Mouse (Mus musculus): ENCODE results near the gene Vmo1. TPM values are rescaled to one million over a fixed set of nuclear protein-coding genes. Genes with fewer than 3 reads are reported as not detected.
"Not testable (repeated sequence)": the region's sequence is repeated elsewhere in the genome, so short reads cannot be mapped to it uniquely, and the experiment has no call there.

Gene Vmo1
- polyA plus RNA-seq, 1 experiment from 2014 or later: 0.42 TPM

- no peaks in the 10 kb centered on the region for H3K36me3 ChIP-seq (ENCODE audit: control insufficient read depth, insufficient read depth, low read length)
- no peak overlapping the region for H3K4me3 ChIP-seq (ENCODE audit: low read depth, low read length)
- 0 out of 2 replicates have a peak, but pooled peaks cover 3% of the 10 kb centered on the region for H3K4me1 ChIP-seq (ENCODE audit: control insufficient read depth, insufficient read depth, low read length)
- DNase-seq (ENCODE audit: low spot score, missing footprints) (no peak), ATAC-seq (ENCODE audit: low FRiP score) (no peak)
- peaks cover 13% of the 10 kb centered on the region for H3K27me3 ChIP-seq (ENCODE audit: control insufficient read depth, insufficient read depth, low read length)
- H3K27ac ChIP-seq (ENCODE audit: low read depth, low read length): no peak overlapping the region
- H3K9ac ChIP-seq (ENCODE audit: low read length): no peak overlapping the region
- H3K4me2 ChIP-seq: no peak overlapping the region
- WGBS: 73% methylated on average over 7 of the region's 7 CpGs
- H3K9me3 ChIP-seq (ENCODE audit: control insufficient read depth, low read length): no peaks in the 10 kb centered on the region
These were observed 30.1 kb upstream of the Vmo1 start for GRCm38 (mm10) chr11:70544496-70544895.

GRCm38 (mm10) chr11:70541415-70541814 is 27.0 kb upstream of the Vmo1 start:
- DNase-seq (ENCODE audit: low spot score, missing footprints) (no peak), ATAC-seq (ENCODE audit: low FRiP score) (no peak)
- no peaks in the 10 kb centered on the region for H3K9me3 ChIP-seq (ENCODE audit: control insufficient read depth, low read length)
- no peak overlapping the region for H3K27ac ChIP-seq (ENCODE audit: low read depth, low read length)
- no peak overlapping the region for H3K4me2 ChIP-seq
- H3K27me3 ChIP-seq (ENCODE audit: control insufficient read depth, insufficient read depth, low read length): peaks cover 13% of the 10 kb centered on the region
- H3K4me1 ChIP-seq (ENCODE audit: control insufficient read depth, insufficient read depth, low read length): 0 out of 2 replicates have a peak, but pooled peaks cover 3% of the 10 kb centered on the region
- no peaks in the 10 kb centered on the region for H3K36me3 ChIP-seq (ENCODE audit: control insufficient read depth, insufficient read depth, low read length)
- H3K4me3 ChIP-seq (ENCODE audit: low read depth, low read length): no peak overlapping the region
- H3K9ac ChIP-seq (ENCODE audit: low read length): no peak overlapping the region
- WGBS: 79% methylated on average over 5 of the region's 5 CpGs

GRCm38 (mm10) chr11:70540928-70541327 is 26.5 kb upstream of the Vmo1 start:
- Histone ChIP-seq H3K9ac (ENCODE audit: low read length) (no peak overlapping the region), H3K4me1 (ENCODE audit: control insufficient read depth, insufficient read depth, low read length) (0 out of 2 replicates have a peak, but pooled peaks cover 3% of the 10 kb centered on the region), H3K36me3 (ENCODE audit: control insufficient read depth, insufficient read depth, low read length) (no peaks in the 10 kb centered on the region), H3K9me3 (ENCODE audit: control insufficient read depth, low read length) (no peaks in the 10 kb centered on the region), H3K4me2 (peak overlapping the region; percentile 82), H3K4me3 (ENCODE audit: low read depth, low read length) (no peak overlapping the region), H3K27ac (ENCODE audit: low read depth, low read length) (no peak overlapping the region), H3K27me3 (ENCODE audit: control insufficient read depth, insufficient read depth, low read length) (peaks cover 13% of the 10 kb centered on the region)
- no peak for DNase-seq (ENCODE audit: low spot score, missing footprints)
- WGBS: 84% methylated on average over 7 of the region's 7 CpGs
- no peak for ATAC-seq (ENCODE audit: low FRiP score)

GRCm38 (mm10) chr11:70539877-70540587 is 25.6 kb upstream of the Vmo1 start, which contains the start of gene Pld2:
Gene Pld2 (plus strand): TSS chr11:70540064.
- WGBS: under 1% methylated on average over 65 of the region's 65 CpGs
- no peaks in the 10 kb centered on the region for H3K36me3 ChIP-seq (ENCODE audit: control insufficient read depth, insufficient read depth, low read length)
- 0 out of 2 replicates have a peak, but pooled peaks cover 3% of the 10 kb centered on the region for H3K4me1 ChIP-seq (ENCODE audit: control insufficient read depth, insufficient read depth, low read length)
- no peaks in the 10 kb centered on the region for H3K9me3 ChIP-seq (ENCODE audit: control insufficient read depth, low read length)
- peak within 1 kb of the TSS; percentile 82 for H3K4me2 ChIP-seq
- DNase-seq (ENCODE audit: low spot score, missing footprints) (peak; percentile 99), ATAC-seq (ENCODE audit: low FRiP score) (peak; percentile 89)
- H3K27ac ChIP-seq (ENCODE audit: low read depth, low read length): no peak within 1 kb of the TSS
- peak within 1 kb of the TSS; percentile 45 for H3K4me3 ChIP-seq (ENCODE audit: low read depth, low read length)
- H3K27me3 ChIP-seq (ENCODE audit: control insufficient read depth, insufficient read depth, low read length): peaks cover 13% of the 10 kb centered on the region
- peak within 1 kb of the TSS; percentile 68 for H3K9ac ChIP-seq (ENCODE audit: low read length)

- WGBS: 26% methylated on average over 9 of the region's 9 CpGs
- Histone ChIP-seq H3K4me1 (ENCODE audit: control insufficient read depth, insufficient read depth, low read length) (0 out of 2 replicates have a peak, but pooled peaks cover 3% of the 10 kb centered on the region), H3K36me3 (ENCODE audit: control insufficient read depth, insufficient read depth, low read length) (no peaks in the 10 kb centered on the region), H3K4me2 (peak overlapping the region; percentile 82), H3K27ac (ENCODE audit: low read depth, low read length) (no peak overlapping the region), H3K27me3 (ENCODE audit: control insufficient read depth, insufficient read depth, low read length) (peaks cover 13% of the 10 kb centered on the region), H3K9me3 (ENCODE audit: control insufficient read depth, low read length) (no peaks in the 10 kb centered on the region), H3K4me3 (ENCODE audit: low read depth, low read length) (peak overlapping the region; percentile 45), H3K9ac (ENCODE audit: low read length) (no peak overlapping the region; the same call in 1 of the 2 replicates)
- ATAC-seq (ENCODE audit: low FRiP score): no peak
- no peak for DNase-seq (ENCODE audit: low spot score, missing footprints)
These were observed 25.0 kb upstream of the Vmo1 start for GRCm38 (mm10) chr11:70539423-70539822.

GRCm38 (mm10) chr11:70532839-70533238 is 18.4 kb upstream of the Vmo1 start, which contains the start of gene Gm40193:
Gene Gm40193 (minus strand): TSS chr11:70532939.
- Histone ChIP-seq H3K9ac (ENCODE audit: low read length) (no peak within 1 kb of the TSS), H3K4me3 (ENCODE audit: low read depth, low read length) (no peak within 1 kb of the TSS), H3K36me3 (ENCODE audit: control insufficient read depth, insufficient read depth, low read length) (peaks cover 5% of the 10 kb centered on the region; the same call in 1 of the 2 replicates), H3K4me1 (ENCODE audit: control insufficient read depth, insufficient read depth, low read length) (no peaks in the 10 kb centered on the region), H3K4me2 (no peak within 1 kb of the TSS), H3K27ac (ENCODE audit: low read depth, low read length) (no peak within 1 kb of the TSS), H3K9me3 (ENCODE audit: control insufficient read depth, low read length) (no peaks in the 10 kb centered on the region), H3K27me3 (ENCODE audit: control insufficient read depth, insufficient read depth, low read length) (no peaks in the 10 kb centered on the region)
- no peak for ATAC-seq (ENCODE audit: low FRiP score)
- no peak for DNase-seq (ENCODE audit: low spot score, missing footprints)
- 79% methylated on average over 6 of the region's 6 CpGs for WGBS

GRCm38 (mm10) chr11:70531065-70531464 is 16.6 kb upstream of the Vmo1 start:
- H3K9me3 ChIP-seq (ENCODE audit: control insufficient read depth, low read length): not testable (repeated sequence)
- peaks cover 16% of the 10 kb centered on the region for H3K36me3 ChIP-seq (ENCODE audit: control insufficient read depth, insufficient read depth, low read length)
- WGBS: 84% methylated on average over 2 of the region's 2 CpGs

GRCm38 (mm10) chr11:70528610-70529009 is 14.2 kb upstream of the Vmo1 start:
- no peak for DNase-seq (ENCODE audit: low spot score, missing footprints)
- no peak overlapping the region for H3K4me2 ChIP-seq
- H3K9me3 ChIP-seq (ENCODE audit: control insufficient read depth, low read length): no peaks in the 10 kb centered on the region
- peaks cover 6% of the 10 kb centered on the region for H3K4me1 ChIP-seq (ENCODE audit: control insufficient read depth, insufficient read depth, low read length)
- no peak overlapping the region for H3K9ac ChIP-seq (ENCODE audit: low read length)
- no peaks in the 10 kb centered on the region for H3K27me3 ChIP-seq (ENCODE audit: control insufficient read depth, insufficient read depth, low read length)
- no peak overlapping the region for H3K4me3 ChIP-seq (ENCODE audit: low read depth, low read length)
- no peak for ATAC-seq (ENCODE audit: low FRiP score)
- H3K27ac ChIP-seq (ENCODE audit: low read depth, low read length): no peak overlapping the region
- 90% methylated on average over 7 of the region's 7 CpGs for WGBS
- H3K36me3 ChIP-seq (ENCODE audit: control insufficient read depth, insufficient read depth, low read length): peaks cover 16% of the 10 kb centered on the region

More at GRCm38 (mm10) chr11:70531065-70531464, 16.6 kb upstream of the Vmo1 start:
- not testable (repeated sequence) for H3K27me3 ChIP-seq (ENCODE audit: control insufficient read depth, insufficient read depth, low read length); ATAC-seq (ENCODE audit: low FRiP score); H3K4me3 ChIP-seq (ENCODE audit: low read depth, low read length); H3K4me1 ChIP-seq (ENCODE audit: control insufficient read depth, insufficient read depth, low read length); H3K9ac ChIP-seq (ENCODE audit: low read length); H3K4me2 ChIP-seq; H3K27ac ChIP-seq (ENCODE audit: low read depth, low read length); DNase-seq (ENCODE audit: low spot score, missing footprints)

- Histone ChIP-seq H3K4me2 (peak overlapping the region; percentile 85), H3K4me3 (ENCODE audit: low read depth, low read length) (peak overlapping the region; percentile 81), H3K27ac (ENCODE audit: low read depth, low read length) (no peak overlapping the region), H3K27me3 (ENCODE audit: control insufficient read depth, insufficient read depth, low read length) (no peaks in the 10 kb centered on the region), H3K9me3 (ENCODE audit: control insufficient read depth, low read length) (no peaks in the 10 kb centered on the region), H3K4me1 (ENCODE audit: control insufficient read depth, insufficient read depth, low read length) (peaks cover 6% of the 10 kb centered on the region), H3K36me3 (ENCODE audit: control insufficient read depth, insufficient read depth, low read length) (peaks cover 16% of the 10 kb centered on the region), H3K9ac (ENCODE audit: low read length) (no peak overlapping the region; the same call in 1 of the 2 replicates)
- WGBS: 90% methylated on average over 12 of the region's 12 CpGs
- no peak for ATAC-seq (ENCODE audit: low FRiP score)
- DNase-seq (ENCODE audit: low spot score, missing footprints): no peak
These were observed 11.8 kb upstream of the Vmo1 start for GRCm38 (mm10) chr11:70526211-70526610.

Measured in midbrain, embryonic 11.5 days (tissue).